Mouse (Mus musculus) cerebellum, adult (tissue): ENCODE measurements around the gene Gm20518.

Experiments used
- ATAC-seq: cut with Nextera tagmentation; 2 replicates; pipeline ENCODE4 v1.9.2; 2017; ENCODE audit warnings: mild to moderate bottlenecking, moderate library complexity, mixed read lengths; ENCODE audit not compliant: insufficient number of reproducible peaks, low FRiP score, low TSS enrichment

Gene Gm20518

GRCm38 (mm10) chr16:17848928-17849327, 42.5 kb downstream of the Gm20518 start:
- ATAC-seq, result 0 out of 2 replicates have a peak, but pooled peaks have one; percentile 23

- no peak for ATAC-seq
Measured at GRCm38 (mm10) chr16:17848431-17848830, 43.0 kb downstream of the Gm20518 start.

GRCm38 (mm10) chr16:17843701-17844365, 47.6 kb downstream of the Gm20518 start:
- no peak for ATAC-seq

GRCm38 (mm10) chr16:17842437-17842836, 49.0 kb downstream of the Gm20518 start:
- no peak for ATAC-seq

- ATAC-seq, result peak; percentile 31; the same call in 1 of the 2 replicates
Measured at GRCm38 (mm10) chr16:17839976-17840375, 51.5 kb downstream of the Gm20518 start.

- no peak for ATAC-seq
Measured at GRCm38 (mm10) chr16:17838051-17838450, 53.4 kb downstream of the Gm20518 start, which contains the start of gene Car15. Car15 (minus strand) TSS chr16:17838364.

GRCm38 (mm10) chr16:17835481-17835880, 56.0 kb downstream of the Gm20518 start:
- ATAC-seq, result no peak

DNA sequence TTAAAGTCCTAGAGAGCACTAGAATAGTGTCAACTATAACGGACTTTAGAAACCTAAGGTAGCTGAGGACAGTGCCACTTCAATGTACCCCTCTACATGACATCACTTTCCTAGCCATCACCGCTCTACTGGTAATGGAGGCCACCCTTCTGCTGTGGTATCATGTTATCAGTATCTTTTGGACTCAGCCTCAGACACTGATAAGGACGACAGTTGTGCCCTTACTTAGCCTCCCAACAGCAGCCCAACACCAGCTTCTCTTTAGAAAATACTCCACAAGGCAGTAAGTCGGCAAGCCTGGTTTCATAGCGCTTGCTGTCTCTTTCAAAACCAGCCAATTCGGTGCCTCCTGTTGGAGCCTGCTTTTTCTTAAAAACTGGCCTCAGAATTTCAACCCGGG, 56.9 kb downstream of the Gm20518 start:
- ATAC-seq, result no peak

GRCm38 (mm10) chr16:17833681-17834399, 57.6 kb downstream of the Gm20518 start:
- ATAC-seq, result peak; percentile 56; the same call in 1 of the 2 replicates

DNA sequence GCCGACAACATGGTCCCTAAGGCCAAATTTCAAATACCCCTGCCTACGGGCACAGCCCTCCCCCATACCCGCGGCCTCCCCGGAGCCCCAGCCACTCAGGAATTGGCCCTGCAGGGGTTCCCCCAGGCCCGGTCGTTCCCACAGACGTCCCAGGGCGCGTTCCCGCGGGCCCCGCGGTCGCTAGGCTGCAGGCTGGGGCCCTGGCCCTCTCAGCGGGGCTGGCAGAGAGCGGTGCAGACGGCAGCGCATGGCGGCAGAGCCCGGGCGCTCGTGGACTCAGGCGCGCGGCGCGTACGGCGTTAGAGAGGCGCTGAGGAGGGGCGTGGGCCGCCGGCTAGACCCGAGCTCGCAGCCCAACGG, 58.2 kb downstream of the Gm20518 start:
- ATAC-seq, result peak; percentile 37; the same call in 1 of the 2 replicates

DNA sequence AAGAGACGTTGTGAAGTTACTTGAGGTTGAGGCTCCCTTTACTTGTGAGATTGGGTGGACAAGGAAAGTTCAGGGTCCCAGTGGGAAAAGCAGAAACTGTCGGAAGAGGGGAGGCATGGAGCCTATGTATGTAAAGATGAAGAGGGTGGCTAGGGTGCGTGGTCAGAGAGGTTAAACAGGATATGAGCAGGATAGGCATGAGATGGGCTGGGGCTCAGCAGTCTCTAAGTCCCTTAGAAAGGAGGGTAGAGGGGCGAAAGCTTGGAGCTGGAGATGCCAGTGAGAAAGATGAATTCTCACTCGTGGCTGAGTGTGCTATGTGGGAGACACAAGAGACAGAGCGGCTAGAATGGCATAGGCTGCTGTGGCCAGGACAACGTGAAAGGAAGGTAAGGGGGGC, 58.6 kb downstream of the Gm20518 start, which contains the start of gene B830017H08Rik:
TSS of gene B830017H08Rik (plus strand) at position 301 of the 400 bp plus-strand sequence.
- ATAC-seq, result no peak

- no peak for ATAC-seq
Measured at GRCm38 (mm10) chr16:17831781-17832180, 59.7 kb downstream of the Gm20518 start.

GRCm38 (mm10) chr16:17830385-17831178, 60.9 kb downstream of the Gm20518 start:
- ATAC-seq, result no peak

- no peak for ATAC-seq
Measured at GRCm38 (mm10) chr16:17828867-17829266, 62.6 kb downstream of the Gm20518 start.

DNA sequence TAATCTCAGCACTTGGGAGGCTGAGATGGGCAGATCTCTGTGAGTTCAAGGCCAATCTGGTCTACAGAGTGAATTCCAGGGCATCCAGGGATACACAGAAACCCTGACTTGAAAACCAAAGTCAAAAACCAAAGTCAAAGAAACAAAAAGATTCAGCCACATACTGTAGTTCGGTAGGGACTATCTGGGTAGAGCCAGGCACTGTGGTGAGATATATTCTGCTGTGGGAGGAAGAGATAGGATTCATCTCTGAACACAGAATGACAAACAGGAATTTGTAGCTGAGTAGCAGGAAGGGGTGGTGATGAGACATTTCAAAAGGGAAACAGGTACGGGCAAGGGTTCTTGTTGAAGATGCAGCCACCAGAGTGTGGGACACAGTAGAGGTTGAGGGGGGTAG, 63.2 kb downstream of the Gm20518 start:
- no peak for ATAC-seq

DNA sequence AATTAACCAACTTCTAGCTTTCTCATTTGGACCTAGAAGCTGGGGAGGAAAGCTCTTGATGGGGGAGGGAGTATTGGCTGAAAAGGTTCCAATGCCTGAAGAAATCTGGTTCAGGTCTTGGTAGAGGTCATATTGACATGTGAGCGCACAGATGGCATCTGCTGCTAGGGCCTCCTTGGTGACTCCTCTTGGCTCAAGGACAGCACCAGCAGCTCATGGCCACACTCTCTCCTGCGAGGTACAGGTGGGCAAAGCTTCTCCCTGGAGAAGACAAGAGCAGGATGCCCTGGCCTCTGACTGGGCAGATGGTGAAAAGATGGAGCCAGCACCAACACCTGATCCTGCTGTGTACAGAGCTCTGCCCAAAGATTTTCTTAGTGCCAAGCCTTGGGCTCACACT, 65.0 kb downstream of the Gm20518 start:
- ATAC-seq, result peak; percentile 81; the same call in 1 of the 2 replicates

DNA sequence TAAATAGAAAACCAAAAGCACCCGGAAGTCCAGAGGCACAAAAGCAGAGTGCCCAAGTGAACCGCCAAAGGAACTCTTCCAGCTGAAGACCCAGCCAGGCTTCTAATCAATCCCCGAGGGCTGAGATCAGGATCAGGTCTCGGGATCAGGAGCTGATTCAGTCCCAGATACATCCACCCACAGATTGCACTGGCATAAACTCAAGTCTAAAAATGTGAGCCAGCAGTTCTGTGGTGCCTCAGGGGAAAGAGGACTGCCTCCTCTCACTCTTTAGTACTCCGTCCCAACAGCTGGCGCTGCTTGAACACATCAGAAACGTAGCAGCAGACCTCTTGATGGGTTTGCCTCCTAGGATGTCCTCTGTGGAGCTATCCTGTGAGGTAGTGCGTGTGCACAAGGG, 74.9 kb downstream of the Gm20518 start:
- no peak for ATAC-seq

DNA sequence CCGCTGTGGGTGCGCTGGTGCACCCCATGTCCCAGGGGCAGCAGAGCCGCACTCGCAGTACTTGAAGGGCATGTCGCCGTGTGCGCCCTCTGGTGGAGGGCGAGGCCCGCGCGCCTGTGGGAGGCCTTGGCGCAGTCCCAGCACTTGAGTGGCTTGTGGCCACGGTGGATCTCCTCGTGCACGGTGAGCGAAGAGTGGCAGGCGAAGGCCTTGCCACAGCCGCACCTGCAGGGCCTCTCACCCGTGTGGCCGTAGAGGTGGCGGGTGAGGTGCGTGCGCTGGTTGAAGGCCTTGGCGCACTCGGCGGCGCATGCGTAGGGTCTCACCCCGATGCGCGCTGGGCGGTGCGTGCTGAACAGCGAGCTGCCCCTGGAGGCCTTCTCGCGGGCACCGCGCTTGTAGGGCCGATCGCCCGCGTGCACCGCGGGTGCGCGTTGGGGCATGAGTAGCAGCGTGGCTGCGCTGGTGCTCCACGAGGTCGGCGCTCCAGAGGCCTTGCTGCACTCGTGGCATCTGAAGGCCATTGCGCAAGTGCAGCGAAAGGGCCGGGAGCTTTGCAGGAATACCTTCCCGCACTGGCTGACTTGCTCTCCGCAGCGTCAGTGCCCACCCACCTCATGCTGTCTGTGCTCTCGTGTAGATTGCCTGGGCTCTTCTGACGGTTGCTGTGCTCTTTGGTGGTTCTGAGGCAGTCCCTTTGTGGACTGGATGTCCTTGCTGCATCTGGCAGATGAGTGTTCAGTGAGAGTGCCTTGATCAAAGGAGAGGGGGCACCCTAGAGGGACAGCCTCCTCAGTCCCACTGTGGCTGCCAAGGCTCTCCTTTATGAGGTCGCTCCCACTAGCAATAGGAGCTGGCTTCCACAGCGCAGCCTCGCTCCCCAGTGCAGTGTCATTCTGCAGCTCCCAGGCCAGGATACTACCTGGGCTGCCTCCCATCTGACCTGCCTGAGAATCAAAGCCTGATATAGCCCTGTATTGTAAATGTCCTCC, 75.8 kb downstream of the Gm20518 start:
- peak; percentile 56; the same call in 1 of the 2 replicates for ATAC-seq

GRCm38 (mm10) chr16:17813173-17813572, 78.3 kb downstream of the Gm20518 start:
- no peak for ATAC-seq

GRCm38 (mm10) chr16:17812120-17812519, 79.4 kb downstream of the Gm20518 start:
- ATAC-seq, result no peak
